Comparison of ENCODE assay signal across 20 mouse cellular contexts in genomic region chr4:99185305-99185704, GRCm38 (mm10).
"Had no signal": no experiment of that assay in that cellular context is flagged by ENCODE, and none has a peak within 500 bp of the region (broad histone marks: within the 10 kb centered on the region; RNA-seq: fewer than 3 reads in every experiment).

No protein-coding gene starts in this region.

- H3K4me1 ChIP-seq: lung, embryonic 15.5 days; midbrain, embryonic 13.5 days; neural tube, embryonic 13.5 days had no signal

- ATAC-seq: lung, postnatal 0 days; midbrain, embryonic 13.5 days; midbrain, embryonic 16.5 days had no signal

- H3K9ac ChIP-seq: liver, embryonic 14.5 days; lung, embryonic 15.5 days; midbrain, embryonic 13.5 days; neural tube, embryonic 13.5 days; neural tube, embryonic 15.5 days had no signal

- H3K27ac ChIP-seq: liver, embryonic 14.5 days; lung, embryonic 15.5 days; midbrain, embryonic 13.5 days; neural tube, embryonic 13.5 days; neural tube, embryonic 15.5 days had no signal

- H3K27me3 ChIP-seq: lung, embryonic 15.5 days; midbrain, embryonic 13.5 days; neural tube, embryonic 13.5 days; neural tube, embryonic 15.5 days had no signal

- H3K4me2 ChIP-seq: lung, embryonic 15.5 days; midbrain, embryonic 11.5 days; midbrain, embryonic 13.5 days; neural tube, embryonic 13.5 days; neural tube, embryonic 15.5 days had no signal

- H3K9me3 ChIP-seq: lung, embryonic 15.5 days; midbrain, embryonic 13.5 days; neural tube, embryonic 13.5 days; neural tube, embryonic 15.5 days had no signal

- DNase-seq: lung, adult 2 months; lung, postnatal 14 days; lung, postnatal 4 days; retina, postnatal 1 day; right cerebral cortex, adult 18-20 months; right cerebral cortex, postnatal 25 days; right cerebral cortex, postnatal 4 days; spleen, adult 18-20 months; thymus, adult 18-20 months; thymus, postnatal 14 days; thymus, postnatal 36 days had no signal

- H3K36me3 ChIP-seq: lung, embryonic 15.5 days; midbrain, embryonic 13.5 days; neural tube, embryonic 13.5 days; neural tube, embryonic 15.5 days had no signal

- H3K4me3 ChIP-seq: lung, embryonic 15.5 days; midbrain, embryonic 13.5 days; myocyte; neural tube, embryonic 13.5 days; neural tube, embryonic 15.5 days had no signal
